Mouse (Mus musculus): ENCODE results near the gene Sec61b.

DNA sequence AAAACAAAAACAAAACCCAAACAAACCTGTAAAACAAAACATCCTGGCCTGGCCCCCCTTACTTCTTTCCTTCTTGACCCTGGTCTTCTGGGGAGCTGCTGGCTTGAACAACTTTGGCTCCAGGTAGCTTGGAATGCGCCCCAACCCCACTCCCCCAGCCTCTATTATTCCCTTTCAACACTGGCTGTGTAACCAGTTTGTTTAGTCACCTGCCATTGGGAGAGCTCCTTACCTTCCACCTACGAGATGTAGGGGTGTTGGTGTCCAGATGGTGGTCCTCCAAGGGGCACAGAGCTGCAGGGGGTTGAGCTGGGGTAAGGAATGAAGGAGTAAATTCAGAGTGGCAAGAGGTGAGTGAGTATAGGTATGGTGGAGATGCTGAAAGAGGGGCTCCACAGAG lies 7.3 kb upstream of the Sec61b start:
- TF ChIP-seq POLR2A (IDR thresholded peaks at IDR 0.05; ENCODE audit: low read depth, low read length) (no peak), CTCF (conservative IDR thresholded peaks at IDR 0.05; ENCODE audit: insufficient read depth, insufficient read length, low read depth, low read length) (no peak)
